Mouse (Mus musculus) embryonic fibroblast, embryonic 13.5 days (primary cell): Measurements from ENCODE around the gene Gm3239. TPM values are rescaled to one million over a fixed set of nuclear protein-coding genes. Genes with fewer than 3 reads are reported as not detected.
"Not testable (repeated sequence)": the region's sequence is repeated elsewhere in the genome, so short reads cannot be mapped to it uniquely, and the experiment has no call there.

Source experiments
- H3K27ac ChIP-seq: 2 replicates; pipeline ENCODE4 v1.5.1; 2012; ENCODE audit warnings: low read length, control low read depth, inconsistent platforms; ENCODE audit not compliant: insufficient read depth
- H3K4me1 ChIP-seq: 2 replicates; pipeline ENCODE4 v1.6.1; 2011; ENCODE audit warnings: low read length; ENCODE audit not compliant: control insufficient read depth, insufficient read depth
- H3K4me3 ChIP-seq: 2 replicates; pipeline ENCODE4 v1.5.1; 2011; ENCODE audit warnings: mild to moderate bottlenecking, control low read depth, low read length; ENCODE audit not compliant: insufficient read depth
- polyA plus RNA-seq: library from polyadenylated mRNA; stranded (reverse); fragments of >200 nt; gene quantifications from 2 replicates; pipeline ENCODE4 v1.2.4, GENCODE M21; 2011; ENCODE audit warnings: low read depth; ENCODE audit not compliant: missing spikeins, insufficient read length

Gm3239 gene
- polyA plus RNA-seq = not detected in 2 replicates

- H3K4me1 ChIP-seq, H3K4me3 ChIP-seq, H3K27ac ChIP-seq: not testable (repeated sequence)
These were observed at the start of gene Gm3239 for GRCm38 (mm10) chr14:4663892-4664291. TSS of gene Gm3239 (plus strand) at chr14:4664192.

- H3K27ac ChIP-seq, H3K4me1 ChIP-seq, H3K4me3 ChIP-seq: not testable (repeated sequence)
These were observed 31.9 kb upstream of the Gm3239 start, which contains the start of gene Gm8159 for GRCm38 (mm10) chr14:4632052-4632451. TSS of gene Gm8159 (plus strand) at chr14:4632352.

- H3K4me3 ChIP-seq, H3K27ac ChIP-seq, H3K4me1 ChIP-seq: not testable (repeated sequence)
These were observed 14.7 kb upstream of the Gm3239 start for GRCm38 (mm10) chr14:4649309-4649708.

- not testable (repeated sequence) for H3K27ac ChIP-seq, H3K4me3 ChIP-seq, H3K4me1 ChIP-seq
These were observed 13.7 kb upstream of the Gm3239 start for GRCm38 (mm10) chr14:4650324-4650723.

GRCm38 (mm10) chr14:4708938-4709337, 44.9 kb downstream of the Gm3239 start, which contains the start of gene Gm7876:
TSS of gene Gm7876 (plus strand) at chr14:4709238.
- not testable (repeated sequence) for H3K27ac ChIP-seq, H3K4me3 ChIP-seq, H3K4me1 ChIP-seq

Other genes starting within 250 kb of the Gm3239 start
- not detected in 2 replicates for gene Gm3164, start 248.7 kb upstream of the Gm3239 start, polyA plus RNA-seq
- gene Gm3173, start 233.2 kb upstream of the Gm3239 start, polyA plus RNA-seq = not detected in 2 replicates
- not detected in 2 replicates for gene Gm3182, start 182.4 kb upstream of the Gm3239 start, polyA plus RNA-seq
- not detected in 2 replicates for gene Gm3047, start 108.8 kb upstream of the Gm3239 start, polyA plus RNA-seq
- not detected in 2 replicates for gene Gm8159, start 31.8 kb upstream of the Gm3239 start, polyA plus RNA-seq
- not detected in 2 replicates for gene Gm7876, start 45.0 kb downstream of the Gm3239 start, polyA plus RNA-seq
- gene Gm3252, start 62.6 kb downstream of the Gm3239 start, polyA plus RNA-seq = not detected in 2 replicates
- gene Gm9602, start 112.1 kb downstream of the Gm3239 start, polyA plus RNA-seq = not detected in 2 replicates
- gene Gm3269, start 173.9 kb downstream of the Gm3239 start, polyA plus RNA-seq = not detected in 2 replicates
- not detected in 2 replicates for gene Gm3264, start 191.4 kb downstream of the Gm3239 start, polyA plus RNA-seq
- gene Gm3278, start 228.2 kb downstream of the Gm3239 start, polyA plus RNA-seq = not detected in 2 replicates